Mouse (Mus musculus): Measurements from ENCODE around the gene Olfr653. TPM values are rescaled to one million over a fixed set of nuclear protein-coding genes. Genes with fewer than 3 reads are reported as not detected.

Olfr653 gene
- not detected for total RNA-seq (2021)
- long read RNA-seq, experiment 1, result 0 reads
- long read RNA-seq, experiment 2, result 0 reads

DNA sequence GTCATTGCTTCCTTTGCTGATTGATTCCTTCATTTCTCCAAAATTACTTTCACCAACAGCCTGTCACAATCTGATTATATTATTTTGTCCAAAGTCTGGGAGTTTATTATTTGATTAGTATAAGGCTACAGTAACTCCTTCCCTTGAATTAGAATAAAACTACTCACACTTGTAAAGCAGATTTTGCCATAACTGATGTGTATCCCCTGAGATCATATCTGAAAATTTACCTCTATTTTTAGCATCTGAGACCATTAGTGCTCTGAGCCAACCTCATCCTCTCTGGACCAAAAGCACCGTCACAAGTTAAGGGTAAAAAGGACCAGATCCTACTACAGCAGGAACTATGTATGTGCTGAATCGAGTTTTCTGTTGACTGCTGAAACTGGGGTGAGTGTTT lies at the start of gene Olfr653:
Gene Olfr653, plus strand, starts transcription at position 301 of the 400 bp plus-strand sequence.
- DNase-seq, result no peak

DNA sequence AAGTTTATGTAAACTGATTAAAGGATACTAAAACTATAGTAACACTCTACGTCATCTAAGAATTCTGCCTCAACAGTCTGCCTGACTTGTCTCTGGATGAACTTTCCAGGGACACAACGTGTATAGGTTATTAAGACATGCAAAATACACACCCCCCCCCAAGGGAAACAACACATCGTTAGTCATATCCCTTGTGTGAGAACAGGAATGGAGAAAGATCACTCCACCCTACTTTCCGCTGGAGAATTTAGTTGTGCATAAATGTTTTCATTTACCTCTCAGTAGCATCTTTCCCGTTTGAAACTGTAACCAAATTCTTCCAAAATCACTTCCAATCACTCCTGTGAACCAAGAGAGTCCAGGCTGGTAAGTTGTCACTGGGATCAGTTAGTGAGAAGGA lies 27.3 kb upstream of the Olfr653 start, which contains the start of gene Olfr651:
Gene Olfr651, plus strand, starts transcription at position 301 of the 400 bp plus-strand sequence.
- DNase-seq, result no peak

DNA sequence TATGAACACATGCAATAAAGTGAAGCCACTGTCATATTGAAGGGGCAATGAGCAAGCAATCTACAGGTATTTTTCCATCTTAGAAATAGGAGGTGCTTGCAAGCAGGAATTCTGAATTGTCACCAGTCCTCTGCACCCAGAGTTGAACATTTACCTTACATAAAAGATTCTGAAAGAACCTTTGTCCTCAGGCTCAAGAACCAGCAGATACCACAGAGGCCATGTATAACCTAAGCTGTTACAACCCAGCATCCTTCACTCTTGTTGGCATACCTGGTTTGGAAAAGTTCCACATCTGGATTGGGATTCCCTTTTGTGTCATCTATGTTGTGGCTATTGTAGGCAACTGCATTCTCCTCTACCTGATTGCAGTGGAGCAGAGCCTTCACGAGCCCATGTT lies 24.4 kb upstream of the Olfr653 start:
- no peak for DNase-seq

DNA sequence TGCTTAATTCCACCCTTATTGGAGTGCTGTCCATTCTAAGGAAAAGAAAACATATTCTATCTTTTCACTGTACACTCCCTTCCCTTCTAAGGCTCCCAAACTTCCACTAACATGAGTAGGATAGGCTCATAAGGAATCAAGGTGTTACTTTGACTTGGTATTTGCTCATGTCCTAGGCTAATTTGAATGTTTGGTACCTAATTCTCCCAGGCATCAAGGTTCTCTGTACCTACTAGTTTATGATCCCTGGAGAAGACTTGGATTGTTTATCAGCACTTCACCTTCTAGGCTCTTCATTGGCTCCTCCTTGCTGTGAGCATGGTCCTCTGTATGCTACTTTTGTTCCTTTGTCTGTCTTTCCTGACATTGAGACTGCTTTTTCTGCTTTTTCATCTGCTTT lies 16.5 kb upstream of the Olfr653 start, which contains the start of gene Olfr652:
Gene Olfr652, plus strand, starts transcription at position 301 of the 400 bp plus-strand sequence.
- DNase-seq, result no peak

DNA sequence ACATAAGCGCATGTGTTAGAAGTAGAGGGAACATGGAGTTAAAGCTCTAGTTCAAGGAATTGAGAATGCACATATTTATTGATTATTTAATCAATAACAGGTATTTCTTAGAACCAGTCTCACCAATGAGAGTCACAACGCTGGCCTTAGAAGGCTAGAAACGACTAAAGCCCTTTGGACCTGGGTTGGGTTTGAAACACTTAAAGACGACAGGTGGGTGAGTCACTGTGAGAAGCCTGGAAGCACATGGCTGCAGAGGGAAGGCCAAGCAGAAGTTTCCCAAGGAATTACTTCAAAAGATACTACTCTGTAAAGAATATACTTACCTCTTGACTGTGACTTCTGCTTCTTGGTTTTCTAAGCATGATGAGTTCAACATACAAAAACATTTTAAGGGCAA lies 3.7 kb downstream of the Olfr653 start:
- no peak for DNase-seq

DNA sequence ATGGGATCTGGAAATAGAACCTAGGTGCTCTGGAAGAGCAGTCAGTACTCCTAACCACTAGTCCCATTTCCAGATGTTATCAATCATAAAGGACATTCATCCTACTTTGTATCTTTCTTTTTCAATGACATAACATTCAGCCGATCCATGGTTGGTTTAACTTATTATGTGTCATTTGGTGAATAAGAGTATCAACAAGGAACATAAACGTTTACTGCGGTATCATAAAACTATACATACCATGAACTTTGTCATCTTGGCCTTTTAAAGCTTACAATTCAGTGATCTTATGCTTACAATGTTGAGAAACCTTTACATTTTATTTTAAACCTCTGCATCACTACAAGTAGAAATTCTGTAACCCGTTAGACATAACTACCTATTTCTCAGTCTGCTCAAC lies 4.3 kb downstream of the Olfr653 start:
- no peak for DNase-seq

DNA sequence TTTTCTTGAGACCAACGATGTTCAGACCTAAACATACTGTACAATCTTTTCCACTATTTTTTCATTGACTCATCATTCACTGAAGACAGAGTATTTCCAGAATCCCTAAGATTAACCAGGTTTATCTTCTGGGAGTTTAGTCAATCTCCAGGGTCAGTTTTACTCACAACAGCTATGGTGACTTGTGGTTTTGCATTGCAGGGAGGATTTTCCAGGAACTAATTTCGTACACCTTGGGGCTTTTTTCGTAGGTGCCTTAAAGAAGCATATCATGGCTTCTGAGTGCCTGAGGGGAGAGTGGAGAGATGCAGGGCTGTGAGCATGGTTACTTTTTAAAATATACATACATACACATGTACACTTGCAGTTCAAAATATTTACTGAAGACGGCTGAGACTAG lies 9.6 kb downstream of the Olfr653 start, which contains the start of gene Olfr654:
Gene Olfr654, plus strand, starts transcription at position 301 of the 400 bp plus-strand sequence.
- DNase-seq, result no peak

DNA sequence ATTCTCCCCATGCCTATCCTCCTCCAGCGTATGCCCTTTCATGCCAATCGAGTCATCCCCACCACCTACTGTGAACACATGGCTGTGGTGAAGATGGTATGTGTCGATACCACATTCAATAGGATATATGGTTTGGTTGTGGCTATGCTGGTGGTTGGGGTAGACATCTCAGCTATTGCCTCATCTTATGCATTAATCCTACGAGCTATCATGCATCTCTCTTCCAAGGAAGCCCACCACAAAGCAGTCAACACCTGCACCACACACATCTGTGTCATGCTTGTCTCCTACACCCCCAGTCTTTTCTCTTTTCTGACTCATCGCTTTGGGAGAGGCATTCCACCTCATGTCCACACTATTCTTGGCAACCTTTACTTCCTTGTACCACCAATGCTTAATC lies 11.2 kb downstream of the Olfr653 start:
- DNase-seq, result no peak

DNA sequence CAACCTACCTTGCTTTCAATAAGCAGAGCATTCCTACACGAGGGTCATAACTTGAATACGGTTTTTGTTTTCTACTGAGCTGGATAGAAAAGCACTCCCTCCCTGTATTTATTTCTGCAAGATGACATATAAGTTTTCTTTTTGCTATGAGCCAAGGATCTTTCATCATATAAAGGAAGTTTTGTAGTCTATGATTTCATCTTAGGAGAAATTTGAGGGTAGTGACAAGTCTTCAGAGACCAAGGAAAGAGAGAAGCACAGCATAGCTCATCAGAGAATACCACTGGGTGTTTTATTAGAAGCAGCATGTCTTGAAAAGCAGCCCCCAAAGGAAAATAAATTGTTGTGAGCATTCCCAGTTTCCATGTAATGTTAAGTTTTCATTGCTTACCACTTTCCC lies 24.6 kb downstream of the Olfr653 start, which contains the start of gene Olfr655:
Gene Olfr655, minus strand, starts transcription at position 101 of the 400 bp plus-strand sequence.
- DNase-seq, result no peak

DNA sequence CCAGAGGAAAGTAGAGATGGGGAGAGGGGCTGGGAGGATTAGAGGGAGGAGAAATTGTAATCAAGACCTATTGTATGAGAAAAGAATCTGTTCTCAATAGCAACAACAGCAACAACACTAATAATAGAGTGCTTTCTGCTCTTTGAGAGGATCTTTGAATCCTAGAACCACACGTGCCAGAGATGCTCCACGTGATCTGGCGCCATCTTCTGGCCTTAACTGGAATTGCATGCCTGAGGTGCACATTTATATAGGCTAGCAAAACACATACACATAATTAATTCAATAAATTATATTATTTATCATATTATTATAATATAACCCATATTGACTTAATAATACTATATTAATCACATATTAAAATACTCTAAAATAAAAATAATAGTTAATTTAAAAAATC lies 26.1 kb downstream of the Olfr653 start:
- peak; percentile 8 for DNase-seq

DNA sequence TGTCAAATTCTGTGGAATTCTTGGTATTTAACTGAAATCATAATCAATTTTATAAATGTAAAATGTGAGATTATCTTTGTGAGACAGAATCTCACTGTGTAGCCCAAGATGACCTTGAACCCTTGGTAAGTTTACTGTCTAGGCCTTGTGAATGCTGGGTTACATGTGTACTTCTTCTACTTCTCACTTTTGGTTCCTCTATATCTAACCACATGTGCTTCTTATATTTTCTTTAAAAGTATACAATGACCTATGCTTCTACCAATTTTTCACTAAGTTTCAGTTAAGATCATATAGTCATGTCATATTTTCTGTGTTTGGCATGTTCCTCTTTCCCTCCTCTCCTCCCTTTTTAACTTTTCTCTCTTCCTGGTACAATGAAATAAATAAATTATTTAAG lies 27.6 kb downstream of the Olfr653 start:
- DNase-seq, result no peak

DNA sequence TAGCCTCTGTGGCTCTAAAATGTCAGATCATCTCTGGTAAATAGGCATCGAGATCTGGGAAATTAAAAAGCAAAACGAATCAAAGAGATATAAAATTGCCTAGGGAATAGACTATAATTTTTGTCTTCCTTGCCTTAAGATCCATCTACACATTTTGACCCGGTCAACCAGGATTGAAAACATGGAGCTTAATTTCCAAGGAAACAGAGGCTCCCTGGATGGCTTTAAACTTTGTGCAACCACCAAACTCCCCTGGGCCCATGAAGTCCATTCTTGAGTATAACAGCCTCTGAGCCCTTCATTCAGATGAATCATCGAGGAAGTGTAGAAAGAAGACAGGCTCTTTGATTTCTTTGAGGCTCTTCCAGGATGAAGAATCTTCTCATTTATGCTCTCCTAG lies 36.5 kb downstream of the Olfr653 start, which contains the start of gene Olfr656:
Gene Olfr656, plus strand, starts transcription at position 301 of the 400 bp plus-strand sequence.
- DNase-seq, result no peak

DNA sequence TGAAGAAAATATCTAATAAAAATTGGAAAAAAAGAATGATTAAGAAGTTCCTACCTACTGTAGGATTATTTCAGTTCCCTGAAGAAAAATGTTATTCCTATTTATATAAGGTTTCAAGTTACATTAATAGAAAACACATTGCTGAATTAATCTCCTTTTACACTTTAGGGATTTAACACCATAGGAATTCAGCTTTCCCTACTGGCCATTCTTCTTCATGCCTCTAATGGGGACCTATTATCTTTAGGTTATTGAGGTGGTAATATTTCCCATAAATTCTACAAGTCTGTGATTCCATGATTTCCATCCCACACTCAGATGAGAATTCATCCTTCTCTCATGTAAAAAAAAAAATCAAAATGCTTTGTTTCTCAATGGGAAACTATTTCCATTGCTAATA lies 47.4 kb downstream of the Olfr653 start, which contains the start of gene Olfr657:
Gene Olfr657, plus strand, starts transcription at position 301 of the 400 bp plus-strand sequence.
- DNase-seq, result no peak

Other genes starting within 250 kb of the Olfr653 start
- gene Trim34b, start 247.8 kb upstream of the Olfr653 start, total RNA-seq (2021), result under 1 TPM in 1 of 2 experiments, not detected in 1; 0.23 TPM
- 1 to 10 TPM; 2.1 to 2.6 TPM for gene Trim12c, start 224.0 kb upstream of the Olfr653 start, total RNA-seq (2021)
- not detected for gene Trim30b, start 207.4 kb upstream of the Olfr653 start, total RNA-seq (2021)
- gene Trim30c, start 176.5 kb upstream of the Olfr653 start, total RNA-seq (2021), result not detected
- gene Trim30a, start 112.1 kb upstream of the Olfr653 start, total RNA-seq (2021), result 1 to 10 TPM in 1 of 2 experiments, under 1 TPM in 1; 0.82 to 1.3 TPM
- gene Trim30d, start 69.5 kb upstream of the Olfr653 start, total RNA-seq (2021), result under 1 TPM; 0.38 to 0.90 TPM
- not detected for gene Olfr651, start 27.2 kb upstream of the Olfr653 start, total RNA-seq (2021)
- gene Olfr652, start 16.4 kb upstream of the Olfr653 start, total RNA-seq (2021), result not detected
- gene Olfr654, start 9.7 kb downstream of the Olfr653 start, total RNA-seq (2021), result not detected
- gene Olfr655, start 24.5 kb downstream of the Olfr653 start, total RNA-seq (2021), result not detected
- gene Olfr656, start 36.6 kb downstream of the Olfr653 start, total RNA-seq (2021), result not detected
- gene Olfr657, start 47.5 kb downstream of the Olfr653 start, total RNA-seq (2021), result not detected
- not detected for gene Olfr658, start 70.0 kb downstream of the Olfr653 start, total RNA-seq (2021)
- gene Olfr659, start 89.4 kb downstream of the Olfr653 start, total RNA-seq (2021), result not detected
- not detected for gene Olfr661, start 109.2 kb downstream of the Olfr653 start, total RNA-seq (2021)
- not detected for gene Usp17le, start 200.2 kb downstream of the Olfr653 start, total RNA-seq (2021)

Data from gastrocnemius, postnatal 10 days (tissue).